Mouse (Mus musculus) kidney, postnatal 36 days (tissue): ENCODE data around the gene Lingo3.
"Not testable (repeated sequence)": the region's sequence is repeated elsewhere in the genome, so short reads cannot be mapped to it uniquely, and the experiment has no call there.

ENCODE experiments used
- DNase-seq, 2 experiments: peaks; one replicate each; pipeline ENCODE4 v3.0.0; 2021 to 2022; ENCODE audit warnings: mixed read lengths in 2 of 2

The Lingo3 gene

DNA sequence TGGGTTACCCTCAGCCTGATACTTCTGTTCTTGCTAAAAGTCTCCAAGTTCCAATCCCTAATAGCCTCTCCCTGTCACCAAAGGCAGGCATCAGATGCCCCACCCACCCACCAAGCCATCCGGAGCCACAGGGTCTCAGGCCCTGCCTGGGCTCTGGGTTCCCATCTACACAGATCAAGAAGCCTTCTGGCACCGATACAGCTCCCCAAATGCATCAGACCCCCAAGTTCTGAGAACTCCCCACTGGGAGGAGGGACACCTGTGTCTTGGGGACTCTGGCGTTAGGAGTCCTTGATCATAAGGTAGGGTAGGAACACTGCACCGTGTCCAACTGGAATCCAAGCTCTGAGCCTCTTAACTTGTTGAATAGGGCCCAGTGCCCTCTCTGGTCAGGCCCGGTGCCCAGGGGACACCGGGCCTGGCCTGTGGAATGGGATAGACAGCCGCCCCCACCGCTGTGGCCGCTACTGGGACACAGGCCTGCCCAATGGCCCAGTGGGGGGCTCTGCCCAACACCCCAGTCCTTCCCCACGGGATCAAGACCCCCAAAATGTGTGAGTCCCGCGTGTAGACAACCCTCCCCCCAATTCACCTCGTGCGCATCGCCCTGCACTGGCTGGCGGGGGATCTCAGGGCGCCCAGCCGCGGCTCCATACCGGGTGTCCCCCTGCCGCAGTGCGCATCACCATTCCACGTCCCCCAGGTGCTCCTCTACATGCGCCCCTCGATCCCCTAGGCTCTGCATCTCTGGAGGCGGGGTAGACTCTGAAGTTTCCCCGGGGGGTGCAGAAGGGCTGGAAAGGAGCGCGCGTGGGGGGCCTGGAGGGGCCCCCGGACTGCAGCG lies 530 bp downstream of the Lingo3 start:
- no peak for DNase-seq

DNA sequence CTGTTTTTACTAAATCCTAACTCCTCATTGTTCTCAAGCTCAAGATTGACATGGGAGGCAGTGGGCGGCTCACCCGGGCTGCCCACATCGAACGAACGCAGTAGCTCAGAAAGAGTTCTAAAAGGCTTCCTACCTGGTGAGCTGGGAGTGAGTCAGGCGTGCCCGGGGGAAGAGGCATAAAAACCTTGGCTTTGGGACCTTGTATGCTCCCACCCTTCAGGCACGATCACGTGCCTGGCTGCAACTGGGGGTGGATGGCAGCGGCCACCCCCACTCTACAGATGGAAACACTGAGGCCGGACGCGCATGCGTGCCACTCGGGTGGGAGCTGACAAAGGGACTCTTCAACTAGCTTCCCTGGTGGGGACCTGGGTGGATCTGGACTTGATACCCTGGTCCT lies 1.5 kb downstream of the Lingo3 start:
- no peak for DNase-seq

DNA sequence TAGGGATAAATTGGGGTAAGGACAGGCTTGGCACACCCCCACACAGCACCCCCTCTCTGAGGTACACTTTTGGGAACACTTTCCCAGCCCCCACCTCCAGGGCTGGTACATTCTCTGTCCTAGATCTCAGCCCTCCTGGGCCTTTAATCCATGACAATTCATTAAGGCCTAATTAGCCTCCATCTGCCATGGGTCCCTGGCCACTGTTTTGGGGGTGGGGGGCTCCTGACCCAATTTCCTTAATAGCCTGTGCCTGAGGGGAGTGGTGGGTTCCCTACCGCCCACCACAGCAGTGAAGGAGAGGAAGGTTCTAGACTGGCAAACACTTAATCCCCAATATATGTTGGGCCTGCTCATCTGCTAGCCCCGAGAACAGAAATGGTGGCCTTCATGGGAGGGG lies 2.2 kb downstream of the Lingo3 start:
- no peak for DNase-seq

DNA sequence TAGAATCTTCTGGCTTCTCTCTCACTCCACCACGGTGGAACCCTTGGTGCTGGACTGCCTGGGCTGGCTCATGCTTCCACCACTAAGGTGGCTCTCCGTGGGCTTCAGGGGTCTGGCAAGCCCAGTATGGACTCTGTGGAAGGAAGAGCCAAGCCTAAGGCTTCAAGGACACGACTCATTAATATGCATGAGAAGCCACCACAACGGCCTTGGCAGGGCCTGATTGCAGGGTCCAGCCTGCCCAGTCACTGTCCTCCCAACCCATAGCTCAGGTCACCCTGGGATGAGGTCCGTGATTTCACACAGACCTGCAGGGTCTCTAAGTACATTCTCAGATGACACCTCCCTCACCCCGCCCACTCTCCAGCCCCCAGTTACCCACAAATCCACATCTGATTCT lies 4.0 kb downstream of the Lingo3 start:
- DNase-seq = no peak

DNA sequence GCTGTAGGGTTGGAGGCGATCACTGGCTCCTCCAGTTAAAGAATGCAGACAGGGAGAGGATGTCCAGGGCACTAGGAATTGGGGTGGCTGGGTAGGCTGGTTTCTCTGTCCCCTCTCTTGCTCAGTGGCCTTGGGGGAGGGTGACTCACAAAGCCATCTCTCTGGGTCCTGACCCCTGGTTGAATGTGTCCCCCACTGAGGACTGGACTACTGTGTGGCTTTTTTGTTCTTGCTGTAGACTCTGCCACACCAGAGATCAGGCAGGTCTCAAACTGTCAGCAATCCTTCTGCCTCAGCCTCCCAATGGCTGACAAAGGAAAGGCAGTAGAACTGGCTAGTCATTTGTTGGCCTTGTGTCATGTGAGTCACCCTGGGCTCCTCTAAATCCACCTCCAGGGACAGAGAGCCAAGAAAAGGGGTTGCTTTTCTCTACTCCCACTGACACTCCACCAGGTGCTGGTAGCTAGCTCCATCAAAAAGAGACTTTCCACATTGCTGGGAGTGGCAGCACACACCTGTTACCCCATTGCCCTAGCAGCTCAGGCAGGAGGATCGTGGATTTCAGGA lies 5.4 kb downstream of the Lingo3 start:
- no peak for DNase-seq

DNA sequence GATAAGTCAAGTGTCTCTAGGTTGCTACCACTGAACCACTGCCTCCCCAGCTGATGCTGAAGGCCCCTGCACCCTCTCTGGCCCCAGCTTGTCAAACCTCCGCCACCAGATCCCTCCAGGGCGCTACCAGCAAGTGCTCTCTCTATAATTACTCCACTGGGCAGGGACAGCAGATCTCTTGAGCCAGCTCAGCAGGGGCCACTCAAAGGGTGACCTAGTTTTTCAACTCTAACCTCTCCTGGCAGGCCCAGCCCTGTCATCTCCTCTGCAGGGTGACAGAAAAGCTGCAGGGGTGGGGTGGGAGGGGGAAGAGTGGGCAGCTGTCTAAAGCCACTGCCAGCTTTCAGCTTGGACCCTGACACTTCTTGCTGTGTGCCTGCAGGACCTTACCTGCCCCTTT lies 6.0 kb downstream of the Lingo3 start:
- DNase-seq = no peak

DNA sequence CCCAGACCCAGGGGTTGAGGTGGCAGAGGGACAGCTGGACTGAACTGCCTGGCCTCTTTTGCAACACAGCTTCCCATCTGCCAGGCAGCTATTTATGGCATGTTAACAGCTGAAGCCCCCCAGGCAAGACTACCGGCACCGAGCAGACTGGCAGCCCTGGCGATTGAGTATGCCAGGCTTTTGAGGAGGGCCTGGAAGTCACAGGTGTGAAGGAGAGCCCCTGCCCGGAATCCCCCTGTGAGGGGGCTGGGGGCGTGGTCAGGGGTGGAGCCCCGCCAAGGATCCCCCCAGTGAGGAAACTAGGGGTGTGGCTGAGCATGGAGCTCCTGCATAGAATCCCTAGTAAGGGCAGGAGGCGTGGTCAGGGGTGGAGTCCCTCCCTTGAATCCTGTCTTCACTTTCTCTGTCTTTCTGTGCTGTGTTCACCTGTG lies 6.9 kb downstream of the Lingo3 start:
- DNase-seq = no peak

DNA sequence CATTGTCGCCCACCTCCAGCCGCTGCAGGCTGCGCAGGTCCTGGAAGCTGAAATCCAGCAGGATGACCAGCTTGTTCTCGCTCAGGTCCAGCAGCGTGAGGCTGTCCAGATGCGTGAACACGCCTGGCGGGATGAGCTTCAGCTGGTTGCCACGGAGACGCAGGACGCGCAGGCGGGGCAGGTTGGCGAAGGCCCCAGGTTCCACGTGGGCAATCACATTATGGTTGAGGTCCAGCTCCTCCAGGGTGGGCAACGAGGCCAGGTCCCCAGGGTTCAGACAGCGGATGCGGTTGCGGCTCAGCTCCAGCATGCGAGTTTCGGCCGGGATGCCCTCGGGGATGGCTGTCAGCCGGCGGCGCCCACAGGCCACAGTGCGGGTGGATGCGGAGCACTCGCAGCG lies 8.2 kb downstream of the Lingo3 start:
- DNase-seq = no peak

DNA sequence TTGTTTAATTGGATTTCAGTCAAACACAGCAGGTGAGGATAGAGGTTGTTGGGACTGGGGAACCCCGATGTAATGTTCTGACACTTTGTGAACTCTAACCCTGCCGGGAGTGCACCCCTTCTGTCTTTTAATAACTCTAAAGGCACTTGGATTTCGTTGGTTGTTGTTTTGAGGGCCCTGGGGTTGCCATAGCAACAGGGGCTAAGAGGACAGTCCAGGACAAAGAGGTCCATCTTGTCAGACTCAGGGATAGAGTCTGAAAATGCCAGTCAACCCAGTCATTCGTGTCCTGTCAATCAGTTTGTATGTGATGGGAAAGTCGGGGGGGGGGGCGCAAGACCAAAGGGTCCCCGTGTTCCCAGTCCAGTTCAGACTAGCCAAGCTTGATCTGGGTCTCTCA lies 11.0 kb downstream of the Lingo3 start:
- peak in 1 of 2 experiments; percentile 30 for DNase-seq

DNA sequence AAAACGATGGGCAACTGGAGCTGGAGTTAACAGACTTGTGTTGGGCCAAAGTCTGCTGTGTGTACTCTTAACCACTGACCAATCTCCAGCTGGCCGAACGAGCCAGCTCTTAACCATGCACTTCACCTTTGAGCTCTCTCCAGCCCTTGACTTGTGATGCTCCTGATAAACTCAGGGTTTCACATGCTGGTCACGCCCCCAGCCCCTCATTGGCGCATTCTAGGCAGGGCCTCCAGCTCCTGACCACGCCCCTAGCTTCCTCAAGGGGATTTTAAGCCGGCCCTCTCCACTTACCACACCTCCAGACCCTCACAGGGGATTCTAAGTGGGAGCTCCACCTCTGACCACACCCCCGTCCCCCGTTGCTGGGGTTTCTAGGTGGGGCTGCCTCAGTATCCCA lies 12.7 kb downstream of the Lingo3 start:
- DNase-seq = peak; percentile 88 to 93

DNA sequence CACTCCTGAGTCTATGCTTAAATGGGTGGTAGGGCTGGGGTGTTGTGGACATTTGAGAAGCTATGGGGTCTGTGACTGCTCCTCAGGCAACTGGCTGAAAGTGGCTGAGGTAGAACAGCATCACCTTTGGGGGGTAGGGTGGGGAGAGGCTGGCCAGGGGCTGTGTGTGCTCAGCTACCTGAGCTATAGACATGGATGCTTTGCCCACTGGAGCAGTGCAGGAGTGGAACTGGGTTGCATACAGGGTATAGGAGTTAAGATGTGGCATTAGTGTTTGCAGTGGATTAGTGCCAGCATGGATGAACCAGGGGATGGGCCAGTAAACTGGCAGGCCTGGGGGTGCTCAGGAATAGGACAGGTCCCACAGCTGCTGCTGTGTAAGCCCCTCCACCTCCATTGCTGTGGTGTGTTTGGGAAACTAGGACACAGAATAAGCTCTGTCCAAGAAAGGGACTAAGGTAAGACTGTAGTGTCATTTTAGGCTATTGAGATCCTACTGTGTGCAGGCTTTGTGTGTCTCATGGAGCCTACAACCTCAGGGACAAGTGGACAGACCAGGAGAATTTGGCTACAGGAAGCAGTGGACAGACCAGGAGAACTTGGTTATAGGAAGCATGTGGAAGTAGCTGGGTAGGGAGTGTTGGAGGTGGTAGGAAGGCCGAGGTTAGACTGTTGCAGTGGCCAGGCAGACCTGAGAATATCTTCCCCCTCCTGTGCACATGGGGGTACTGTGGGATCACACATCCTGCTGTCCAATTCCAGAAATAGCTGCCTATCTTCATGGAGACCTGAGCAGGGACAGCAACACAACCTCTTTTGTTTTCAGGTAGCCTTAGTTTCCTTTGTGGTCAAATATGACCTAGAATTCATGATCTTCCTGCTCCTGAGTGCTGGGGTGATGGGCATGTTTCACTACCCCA lies 14.2 kb downstream of the Lingo3 start:
- no peak for DNase-seq

DNA sequence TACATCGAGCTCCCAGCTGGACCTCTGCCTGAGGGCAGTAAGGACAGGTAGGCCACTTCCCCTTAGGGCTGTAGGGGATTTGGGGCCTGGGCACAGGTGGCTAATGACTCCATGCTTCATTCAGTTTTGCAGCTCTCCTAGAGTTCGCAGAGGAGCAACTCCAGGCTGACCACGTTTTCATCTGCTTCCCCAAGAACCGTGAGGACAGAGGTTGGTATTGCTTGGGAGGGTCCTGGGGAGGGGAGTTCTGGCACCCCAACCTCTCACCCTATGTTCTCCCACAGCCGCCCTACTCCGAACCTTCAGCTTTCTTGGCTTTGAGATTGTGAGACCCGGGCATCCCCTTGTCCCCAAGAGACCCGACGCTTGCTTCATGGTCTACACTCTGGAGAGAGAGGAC lies 15.3 kb downstream of the Lingo3 start:
- DNase-seq = not testable (repeated sequence)

DNA sequence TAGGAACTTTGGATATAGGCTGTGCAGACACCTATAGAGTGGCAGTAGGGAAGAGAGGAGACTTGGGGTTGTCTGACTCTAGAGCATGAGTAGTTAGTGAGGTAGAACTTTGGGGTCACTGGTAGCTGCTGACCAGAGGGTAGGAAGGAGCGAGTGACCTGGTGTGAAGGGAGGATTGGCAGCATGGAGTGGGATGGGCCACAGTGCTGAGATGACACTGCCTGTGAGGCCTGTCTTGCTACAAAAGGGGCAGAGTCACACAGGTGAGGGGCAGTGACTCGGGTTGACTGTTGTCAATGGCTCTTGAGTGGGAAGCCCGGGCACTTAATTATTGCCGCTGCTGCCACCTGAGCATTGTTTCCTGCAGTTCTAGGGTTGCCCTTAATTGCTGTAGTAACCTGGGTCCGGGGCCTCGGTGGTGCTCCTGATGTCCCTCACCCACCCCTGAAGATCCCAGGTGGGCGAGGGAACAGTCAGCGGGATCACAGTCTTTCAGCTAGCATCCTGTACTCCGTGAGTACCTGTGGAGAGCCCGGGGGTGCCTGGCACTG lies 15.9 kb downstream of the Lingo3 start:
- no peak for DNase-seq

DNA sequence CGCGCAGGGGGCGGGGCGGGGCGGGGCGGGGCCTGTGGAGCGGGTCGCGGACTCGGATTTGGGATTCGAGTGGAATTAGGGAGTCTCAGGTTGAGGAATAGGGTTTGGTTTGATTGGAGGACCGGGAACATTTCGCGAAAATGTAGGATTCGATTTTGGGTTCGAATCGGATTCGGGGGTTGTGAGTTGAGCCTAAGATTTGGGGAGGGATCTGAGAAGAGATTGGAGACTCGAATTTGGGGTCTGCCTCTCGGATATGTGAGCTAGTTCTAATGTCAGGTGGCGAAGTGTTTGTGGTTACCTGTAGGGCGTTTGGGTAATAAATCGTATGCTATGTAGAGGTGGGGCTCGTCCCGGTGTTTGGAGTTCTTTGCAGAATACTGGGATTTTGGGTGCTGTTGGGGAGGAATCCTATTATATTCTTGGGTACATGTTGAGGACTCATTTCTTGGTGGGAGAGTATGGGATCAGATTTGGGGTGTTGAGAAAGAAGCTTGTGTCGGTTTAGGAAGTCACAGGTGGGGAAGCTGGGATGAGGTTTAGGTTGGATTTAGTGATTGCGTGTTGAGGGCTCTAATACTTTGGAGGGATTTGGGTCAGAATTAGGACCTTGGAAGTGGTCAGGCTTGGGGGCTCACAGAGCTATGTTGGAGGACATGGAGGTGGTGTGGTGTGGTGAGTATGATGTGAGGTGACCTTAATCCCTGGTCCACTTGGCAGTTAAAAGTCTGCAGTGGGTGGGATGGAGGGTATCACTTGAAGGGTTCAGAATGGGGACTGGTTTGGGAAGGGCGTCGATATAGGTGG lies 16.6 kb downstream of the Lingo3 start:
- DNase-seq = no peak

DNA sequence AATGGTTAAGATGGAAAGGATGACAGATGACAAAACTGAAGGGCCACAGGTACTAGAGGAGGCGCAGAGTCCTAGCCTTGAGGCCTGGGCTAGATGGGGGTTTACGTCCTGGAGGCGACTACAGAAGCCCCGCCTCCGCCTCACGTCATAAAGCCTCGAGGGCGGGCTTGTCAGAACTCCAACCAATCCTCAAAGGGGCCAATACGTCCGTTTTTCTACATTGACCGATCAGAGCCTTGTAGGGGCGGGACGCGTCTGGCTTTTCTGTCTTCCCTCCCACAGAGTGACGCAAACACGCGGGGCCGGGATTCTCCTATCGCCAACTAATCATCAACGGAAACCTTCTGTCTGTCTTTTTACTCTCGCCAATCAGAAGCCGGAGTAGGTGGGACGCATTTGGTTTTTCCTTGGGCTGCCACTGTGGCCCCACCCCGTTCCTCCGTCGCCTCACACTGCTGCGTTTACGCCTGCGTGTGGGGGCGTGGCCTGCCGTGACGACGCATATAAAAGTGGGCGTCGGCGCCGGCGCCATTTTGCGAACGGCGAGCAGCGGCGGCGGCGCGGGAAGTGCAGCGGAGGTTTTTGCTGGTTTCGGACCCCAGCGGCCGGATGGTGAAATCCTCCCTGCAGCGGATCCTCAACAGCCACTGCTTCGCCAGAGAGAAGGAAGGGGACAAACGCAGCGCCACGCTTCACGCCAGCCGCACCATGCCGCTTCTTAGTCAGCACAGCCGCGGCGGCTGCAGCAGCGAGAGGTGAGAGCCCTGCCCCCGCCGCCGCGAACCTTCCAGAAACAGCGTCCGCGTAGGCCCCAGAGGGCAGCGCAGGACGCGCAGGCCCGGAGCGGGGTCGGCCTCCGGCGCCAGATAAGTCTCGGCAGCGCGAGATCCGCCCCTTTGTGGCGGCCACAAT lies 17.4 kb downstream of the Lingo3 start, which contains the start of gene Oaz1:
Gene Oaz1, plus strand, starts transcription at position 506 of the 912 bp plus-strand sequence.
- DNase-seq = peak; percentile 98 to 100

DNA sequence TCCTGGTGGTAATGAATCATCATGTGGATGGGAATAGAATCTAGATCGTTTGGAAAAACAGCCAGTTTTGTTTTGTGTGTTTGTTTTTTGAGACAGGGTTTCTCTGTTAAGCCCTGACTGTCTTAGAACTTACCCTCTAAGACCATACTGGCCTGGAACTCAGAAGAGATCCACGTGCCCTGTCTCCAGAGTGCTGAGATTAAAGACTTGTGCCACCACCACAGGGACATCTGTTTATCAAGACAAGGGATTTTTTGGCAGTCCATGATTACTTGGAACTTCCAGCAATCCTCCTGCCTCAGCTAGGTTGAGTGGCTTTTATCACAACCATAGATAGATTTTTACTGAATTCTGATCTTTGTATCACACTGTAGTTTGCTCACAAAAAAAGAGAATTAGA lies 19.0 kb downstream of the Lingo3 start:
- no peak for DNase-seq

DNA sequence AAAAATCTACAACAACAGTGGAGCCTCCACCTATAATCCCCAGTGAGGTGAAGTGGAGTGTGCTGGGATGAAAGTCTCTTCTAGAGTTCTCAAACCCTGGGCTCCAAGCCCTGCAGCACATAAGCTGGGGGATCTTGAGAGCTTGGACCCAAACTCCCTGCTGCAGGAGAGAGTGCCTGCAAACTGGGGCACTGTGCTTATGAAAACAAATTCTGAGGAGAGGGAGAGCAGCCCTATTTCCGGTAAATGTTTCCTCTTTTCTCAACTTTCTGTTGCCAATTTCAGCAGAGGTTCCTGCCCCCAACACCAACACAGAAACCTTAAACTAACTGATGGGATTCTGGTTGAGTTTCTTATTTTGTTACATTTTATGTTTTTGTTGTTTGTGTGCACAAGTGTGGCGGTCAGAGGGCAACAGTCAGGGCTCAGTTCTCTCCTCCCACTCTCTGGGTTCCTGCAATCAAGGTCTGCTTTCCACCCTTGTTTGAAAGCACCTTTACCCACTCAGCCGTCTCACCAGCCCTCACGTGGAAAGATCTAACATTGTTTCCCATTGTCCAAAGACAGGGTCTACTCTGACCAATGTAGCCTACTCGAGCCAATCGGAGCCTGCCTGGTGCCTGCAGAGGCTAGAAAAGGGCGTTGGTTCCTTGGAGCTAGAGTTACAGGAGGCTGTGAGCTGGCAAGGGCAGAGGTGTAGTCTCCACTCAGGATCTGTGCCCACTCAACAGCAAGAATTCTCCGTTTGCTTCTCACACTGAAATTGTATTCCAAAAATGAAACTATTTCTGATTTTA lies 19.8 kb downstream of the Lingo3 start:
- DNase-seq = peak; percentile 17 to 42

DNA sequence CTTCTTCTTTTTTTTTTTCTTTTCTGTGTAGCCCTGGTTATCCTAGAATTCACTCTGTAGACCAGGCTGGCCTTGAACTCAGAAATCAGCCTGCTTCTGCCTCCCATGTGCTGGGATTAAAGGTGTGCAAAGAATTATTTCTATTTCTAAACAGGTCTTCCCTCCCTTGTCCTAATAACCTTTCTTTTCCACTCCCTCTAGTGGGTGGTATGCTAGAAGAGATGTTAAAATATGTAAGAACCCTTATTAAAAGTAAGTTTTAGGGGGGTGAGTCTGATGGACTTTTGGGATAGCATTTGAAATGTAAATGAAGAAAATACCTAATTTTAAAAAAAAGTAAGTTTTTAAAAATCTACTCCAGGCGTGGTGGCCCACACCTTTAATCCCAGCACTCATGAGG lies 20.5 kb downstream of the Lingo3 start:
- no peak for DNase-seq

DNA sequence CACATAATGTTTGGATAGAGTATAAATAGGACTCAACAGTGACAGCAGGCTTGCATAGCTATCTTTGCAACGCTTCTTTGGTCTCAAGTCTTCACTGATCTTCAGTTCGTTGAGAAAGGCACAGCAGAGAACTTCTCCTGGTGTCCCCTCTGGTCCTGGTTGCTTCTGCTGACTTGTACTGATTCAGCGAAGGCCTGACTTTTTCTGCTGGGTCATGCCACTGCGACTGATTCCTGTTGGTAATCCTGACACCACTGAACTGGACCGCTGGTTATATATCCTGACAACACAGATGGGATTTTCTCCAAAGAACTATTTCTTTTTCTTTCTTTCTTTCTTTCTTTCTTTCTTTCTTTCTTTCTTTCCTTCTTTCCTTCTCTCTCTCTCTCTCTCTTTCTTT lies 21.3 kb downstream of the Lingo3 start:
- DNase-seq = no peak

DNA sequence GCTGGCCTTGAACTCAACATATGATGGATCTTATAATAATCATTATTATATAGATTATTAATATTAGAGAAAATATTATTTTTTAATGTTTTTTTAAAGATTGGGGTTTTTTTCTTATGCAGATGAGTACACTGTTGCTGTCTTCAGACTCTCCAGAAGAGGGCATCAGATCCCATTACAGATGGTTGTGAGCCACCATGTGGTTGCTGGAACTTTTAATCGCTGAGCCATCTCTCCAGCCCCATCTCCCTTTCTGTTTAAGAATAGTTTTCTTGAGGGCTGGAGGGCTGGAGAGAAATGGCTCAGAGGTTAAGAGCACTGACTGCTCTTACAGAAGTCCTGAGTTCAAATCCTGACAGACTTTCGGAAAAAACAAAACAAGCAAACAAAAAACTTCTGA lies 21.8 kb downstream of the Lingo3 start:
- DNase-seq = peak; percentile 32 to 57
